Mouse (Mus musculus): ENCODE measurements around the gene Hsd3b2. TPM values are rescaled to one million over a fixed set of nuclear protein-coding genes. Genes with fewer than 3 reads are reported as not detected.

Hsd3b2 gene
- polyA plus RNA-seq, 1 experiment from 2014 or later: not detected

DNA sequence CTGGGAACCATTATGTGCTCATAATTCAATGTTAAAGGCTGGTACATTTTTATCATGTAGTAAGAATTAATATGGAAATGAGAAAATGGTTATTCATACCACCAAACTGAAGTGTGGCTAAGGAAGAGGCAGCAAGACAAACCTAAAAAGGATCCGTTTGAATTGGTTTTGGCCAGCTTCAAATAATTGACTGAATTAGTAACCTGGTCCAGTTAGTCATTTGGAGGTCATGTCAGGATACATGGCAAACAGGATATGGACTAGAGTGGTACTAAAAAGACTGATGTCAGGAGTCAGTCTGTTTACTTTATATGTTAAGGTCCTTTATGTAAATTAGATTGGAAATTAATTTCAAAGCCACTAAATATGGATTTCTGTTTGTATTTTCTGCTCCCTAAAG, 41.9 kb downstream of the Hsd3b2 start:
- Histone ChIP-seq H3K4me3 (ENCODE audit: low read depth, low read length) (no peak overlapping the region), H3K36me3 (ENCODE audit: control insufficient read depth, insufficient read depth, low read length) (no peaks in the 10 kb centered on the region), H3K27ac (ENCODE audit: low read depth, low read length) (no peak overlapping the region), H3K4me2 (ENCODE audit: low read depth, low read length, severe bottlenecking) (no peak overlapping the region), H3K27me3 (ENCODE audit: control insufficient read depth, insufficient read depth, low read length) (no peaks in the 10 kb centered on the region), H3K9ac (ENCODE audit: low read length) (no peak overlapping the region), H3K9me3 (ENCODE audit: control insufficient read depth, low read length) (no peaks in the 10 kb centered on the region), H3K4me1 (replicated peaks; ENCODE audit: control insufficient read depth, insufficient read depth, low read length) (no peaks in the 10 kb centered on the region)
- no peak for DNase-seq (ENCODE audit: low spot score)
- 76% methylated on average over 1 of the region's 1 CpGs for WGBS
- no peak for ATAC-seq (replicated peaks; ENCODE audit: low FRiP score)

DNA sequence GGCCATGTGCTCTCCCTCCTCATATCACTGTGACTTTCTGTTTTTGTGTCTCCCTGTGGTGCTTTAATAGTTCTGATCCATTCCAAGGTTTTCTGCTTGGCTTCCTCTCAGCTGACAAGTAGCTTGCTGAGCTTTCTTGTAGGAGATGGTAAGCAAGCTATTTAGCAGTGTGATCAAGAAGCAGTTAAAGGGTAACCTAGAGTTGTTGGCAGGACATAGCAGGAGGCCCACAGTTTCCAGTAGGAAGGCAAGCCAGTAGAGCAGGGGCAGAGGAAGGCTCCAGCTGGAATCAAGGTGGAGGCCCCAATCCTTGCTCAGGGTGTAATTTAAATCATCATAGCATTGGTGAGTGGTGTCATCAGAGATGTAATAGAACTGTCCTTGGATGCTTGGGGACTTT, 43.6 kb downstream of the Hsd3b2 start:
- Histone ChIP-seq H3K9me3 (ENCODE audit: control insufficient read depth, low read length) (no peaks in the 10 kb centered on the region), H3K27ac (ENCODE audit: low read depth, low read length) (no peak overlapping the region), H3K4me2 (ENCODE audit: low read depth, low read length, severe bottlenecking) (no peak overlapping the region), H3K4me3 (ENCODE audit: low read depth, low read length) (no peak overlapping the region), H3K4me1 (replicated peaks; ENCODE audit: control insufficient read depth, insufficient read depth, low read length) (no peaks in the 10 kb centered on the region), H3K27me3 (ENCODE audit: control insufficient read depth, insufficient read depth, low read length) (no peaks in the 10 kb centered on the region), H3K36me3 (ENCODE audit: control insufficient read depth, insufficient read depth, low read length) (no peaks in the 10 kb centered on the region), H3K9ac (ENCODE audit: low read length) (no peak overlapping the region)
- DNase-seq (ENCODE audit: low spot score) (no peak), ATAC-seq (replicated peaks; ENCODE audit: low FRiP score) (no peak)

Other genes with a start within 250 kb of the Hsd3b2 start
- not detected in 2 replicates for gene Hsd3b4, start 214.0 kb downstream of the Hsd3b2 start, polyA plus RNA-seq (2014; fragmentation: Nextera tagmentation; extraction: Ambion mirVana)
- not detected in 2 replicates for gene Gm10681, start 135.7 kb downstream of the Hsd3b2 start, polyA plus RNA-seq (2014; fragmentation: Nextera tagmentation; extraction: Ambion mirVana)
- gene Hsd3b5, start 94.3 kb downstream of the Hsd3b2 start, polyA plus RNA-seq (2014; fragmentation: Nextera tagmentation; extraction: Ambion mirVana): not detected in 2 replicates
- gene Hsd3b3, start 38.6 kb upstream of the Hsd3b2 start, polyA plus RNA-seq (2014; fragmentation: Nextera tagmentation; extraction: Ambion mirVana): not detected in 2 replicates
- 20.1 and 21.8 TPM in 2 replicates for gene Hsd3b6, start 89.9 kb upstream of the Hsd3b2 start, polyA plus RNA-seq (2014; fragmentation: Nextera tagmentation; extraction: Ambion mirVana)
- gene Hsd3b1, start 135.3 kb upstream of the Hsd3b2 start, polyA plus RNA-seq (2014; fragmentation: Nextera tagmentation; extraction: Ambion mirVana): 0.44 TPM in 1 of 2 replicates, not detected in the other
- not detected in 2 replicates for gene Hao2, start 168.7 kb upstream of the Hsd3b2 start, polyA plus RNA-seq (2014; fragmentation: Nextera tagmentation; extraction: Ambion mirVana)